ENCODE assay signal across 26 mouse cellular contexts in the genomic region with DNA sequence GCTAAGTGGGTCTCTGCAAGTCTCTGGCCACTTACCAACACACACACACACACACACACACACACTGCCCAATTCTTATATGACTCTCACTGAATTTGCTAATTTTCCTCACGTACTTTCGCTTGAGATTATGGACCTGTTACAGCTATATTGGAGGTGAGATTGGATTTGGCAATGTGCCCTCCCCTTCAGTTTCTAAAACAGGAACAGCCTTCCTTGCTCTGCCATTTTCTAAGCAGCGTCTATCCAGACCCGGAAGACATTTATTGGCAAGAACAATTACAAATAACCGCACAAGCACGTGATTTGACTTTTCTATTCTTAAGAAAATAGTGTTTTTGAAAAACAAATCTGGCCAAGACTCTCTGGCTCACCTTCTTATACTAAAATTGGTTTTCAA.
"Had no signal": no experiment of that assay in that cellular context is flagged by ENCODE, and none has a peak within 500 bp of the region (broad histone marks: within the 10 kb centered on the region; RNA-seq: fewer than 3 reads in every experiment).

No protein-coding gene starts in this region.

- H3K36me3 ChIP-seq: heart, embryonic 15.5 days; limb, embryonic 15.5 days; liver, embryonic 12.5 days had no signal

- H3K9ac ChIP-seq: heart, embryonic 13.5 days; heart, embryonic 15.5 days; hindbrain, embryonic 13.5 days; hindbrain, embryonic 15.5 days; limb, embryonic 13.5 days; limb, embryonic 15.5 days; liver, embryonic 12.5 days; liver, embryonic 14.5 days had no signal

- H3K9me3 ChIP-seq: heart, embryonic 13.5 days; heart, embryonic 15.5 days; hindbrain, embryonic 13.5 days; hindbrain, embryonic 15.5 days; limb, embryonic 13.5 days; limb, embryonic 15.5 days; liver, embryonic 12.5 days had no signal

- DNase-seq: gastrocnemius, postnatal 14 days; gastrocnemius, postnatal 36 days; heart, adult 18-20 months; heart, postnatal 14 days; heart, postnatal 36 days; kidney, adult 11 months; kidney, adult 2 months; kidney, adult 9 months; kidney, postnatal 10 days; kidney, postnatal 25 days; kidney, postnatal 4 days; left cerebral cortex, postnatal 4 days; lung, adult 18-20 months had no signal

- H3K4me3 ChIP-seq: heart, embryonic 13.5 days; heart, embryonic 15.5 days; hindbrain, embryonic 13.5 days; hindbrain, embryonic 15.5 days; layer of hippocampus, adult 2 months; left cerebral cortex, adult 2 months; limb, embryonic 13.5 days; limb, embryonic 15.5 days; liver, embryonic 12.5 days had no signal

- H3K4me1 ChIP-seq: heart, embryonic 13.5 days; heart, embryonic 15.5 days; hindbrain, embryonic 13.5 days; hindbrain, embryonic 15.5 days; limb, embryonic 13.5 days; limb, embryonic 15.5 days; liver, embryonic 12.5 days had no signal

- H3K4me2 ChIP-seq: heart, embryonic 11.5 days; heart, embryonic 13.5 days; heart, embryonic 15.5 days; hindbrain, embryonic 13.5 days; hindbrain, embryonic 15.5 days; limb, embryonic 13.5 days; limb, embryonic 15.5 days; liver, embryonic 12.5 days had no signal

- H3K27me3 ChIP-seq: heart, embryonic 13.5 days; heart, embryonic 15.5 days; hindbrain, embryonic 13.5 days; hindbrain, embryonic 15.5 days; limb, embryonic 13.5 days; limb, embryonic 15.5 days; liver, embryonic 12.5 days had no signal

- ATAC-seq: intestine, embryonic 16.5 days; liver, embryonic 12.5 days had no signal

- H3K27ac ChIP-seq: heart, embryonic 13.5 days; heart, embryonic 15.5 days; hindbrain, embryonic 13.5 days; hindbrain, embryonic 15.5 days; hindbrain, postnatal 0 days; layer of hippocampus, adult 2 months; left cerebral cortex, adult 2 months; limb, embryonic 13.5 days; limb, embryonic 15.5 days; liver, embryonic 12.5 days; liver, embryonic 14.5 days had no signal
